Mouse (Mus musculus): ENCODE data around the gene Arfip1.

Arfip1 gene

GRCm38 (mm10) chr3:84492148-84492547 lies 90.3 kb downstream of the Arfip1 start:
- no peak for DNase-seq (ENCODE audit: low spot score in 2 of 2)

- peak; percentile 20 to 38 for DNase-seq (ENCODE audit: low spot score in 2 of 2)
Measured at GRCm38 (mm10) chr3:84488716-84489115, 93.7 kb downstream of the Arfip1 start.

- no peak for DNase-seq (ENCODE audit: low spot score in 2 of 2)
Measured at GRCm38 (mm10) chr3:84484891-84485290, 97.5 kb downstream of the Arfip1 start.

- no peak for DNase-seq (ENCODE audit: low spot score in 2 of 2)
Measured at GRCm38 (mm10) chr3:84484333-84484732, 98.1 kb downstream of the Arfip1 start.

- no peak for DNase-seq (ENCODE audit: low spot score in 2 of 2)
Measured at GRCm38 (mm10) chr3:84482121-84482520, 100.3 kb downstream of the Arfip1 start.

- DNase-seq (ENCODE audit: low spot score in 2 of 2) = peak in 1 of 2 experiments; percentile 26
Measured at GRCm38 (mm10) chr3:84481104-84481503, 101.3 kb downstream of the Arfip1 start.

GRCm38 (mm10) chr3:84480006-84480897 lies 102.2 kb downstream of the Arfip1 start, which contains the start of gene Fhdc1:
Fhdc1 (minus strand) TSS chr3:84480429.
- DNase-seq (ENCODE audit: low spot score in 2 of 2) = peak; percentile 33 to 46

- peak in 1 of 2 experiments; percentile 35 for DNase-seq (ENCODE audit: low spot score in 2 of 2)
Measured at GRCm38 (mm10) chr3:84479293-84480005, 103.0 kb downstream of the Arfip1 start.

GRCm38 (mm10) chr3:84478896-84479292 lies 103.5 kb downstream of the Arfip1 start:
- DNase-seq (ENCODE audit: low spot score in 2 of 2) = peak in 1 of 2 experiments; percentile 13

GRCm38 (mm10) chr3:84478195-84478594 lies 104.2 kb downstream of the Arfip1 start:
- DNase-seq (ENCODE audit: low spot score in 2 of 2) = no peak

GRCm38 (mm10) chr3:84477498-84477897 lies 104.9 kb downstream of the Arfip1 start:
- no peak for DNase-seq (ENCODE audit: low spot score in 2 of 2)

GRCm38 (mm10) chr3:84474981-84475775 lies 107.2 kb downstream of the Arfip1 start:
- no peak for DNase-seq (ENCODE audit: low spot score in 2 of 2)

- no peak for DNase-seq (ENCODE audit: low spot score in 2 of 2)
Measured at GRCm38 (mm10) chr3:84474398-84474797, 108.0 kb downstream of the Arfip1 start.

- no peak for DNase-seq (ENCODE audit: low spot score in 2 of 2)
Measured at GRCm38 (mm10) chr3:84472955-84473354, 109.5 kb downstream of the Arfip1 start.

GRCm38 (mm10) chr3:84472527-84472926 lies 109.9 kb downstream of the Arfip1 start:
- DNase-seq (ENCODE audit: low spot score in 2 of 2) = no peak

- no peak for DNase-seq (ENCODE audit: low spot score in 2 of 2)
Measured at GRCm38 (mm10) chr3:84471146-84471545, 111.3 kb downstream of the Arfip1 start.

- no peak for DNase-seq (ENCODE audit: low spot score in 2 of 2)
Measured at GRCm38 (mm10) chr3:84468111-84468453, 114.3 kb downstream of the Arfip1 start.

GRCm38 (mm10) chr3:84467419-84468110 lies 114.9 kb downstream of the Arfip1 start:
- no peak for DNase-seq (ENCODE audit: low spot score in 2 of 2)

GRCm38 (mm10) chr3:84465822-84466500 lies 116.5 kb downstream of the Arfip1 start:
- no peak for DNase-seq (ENCODE audit: low spot score in 2 of 2)

GRCm38 (mm10) chr3:84461687-84462086 lies 120.7 kb downstream of the Arfip1 start:
- DNase-seq (ENCODE audit: low spot score in 2 of 2) = no peak

GRCm38 (mm10) chr3:84460952-84461351 lies 121.5 kb downstream of the Arfip1 start:
- DNase-seq (ENCODE audit: low spot score in 2 of 2) = no peak

Measured in frontal cortex, postnatal 36 days (tissue).